Mouse (Mus musculus) ovary, postnatal 14 days (tissue): ENCODE results near the gene Hoxc9.

Source experiments
- DNase-seq: peaks from one replicate; pipeline ENCODE4 v3.0.0; 2022; ENCODE audit warnings: low spot score

Hoxc9 gene

DNA sequence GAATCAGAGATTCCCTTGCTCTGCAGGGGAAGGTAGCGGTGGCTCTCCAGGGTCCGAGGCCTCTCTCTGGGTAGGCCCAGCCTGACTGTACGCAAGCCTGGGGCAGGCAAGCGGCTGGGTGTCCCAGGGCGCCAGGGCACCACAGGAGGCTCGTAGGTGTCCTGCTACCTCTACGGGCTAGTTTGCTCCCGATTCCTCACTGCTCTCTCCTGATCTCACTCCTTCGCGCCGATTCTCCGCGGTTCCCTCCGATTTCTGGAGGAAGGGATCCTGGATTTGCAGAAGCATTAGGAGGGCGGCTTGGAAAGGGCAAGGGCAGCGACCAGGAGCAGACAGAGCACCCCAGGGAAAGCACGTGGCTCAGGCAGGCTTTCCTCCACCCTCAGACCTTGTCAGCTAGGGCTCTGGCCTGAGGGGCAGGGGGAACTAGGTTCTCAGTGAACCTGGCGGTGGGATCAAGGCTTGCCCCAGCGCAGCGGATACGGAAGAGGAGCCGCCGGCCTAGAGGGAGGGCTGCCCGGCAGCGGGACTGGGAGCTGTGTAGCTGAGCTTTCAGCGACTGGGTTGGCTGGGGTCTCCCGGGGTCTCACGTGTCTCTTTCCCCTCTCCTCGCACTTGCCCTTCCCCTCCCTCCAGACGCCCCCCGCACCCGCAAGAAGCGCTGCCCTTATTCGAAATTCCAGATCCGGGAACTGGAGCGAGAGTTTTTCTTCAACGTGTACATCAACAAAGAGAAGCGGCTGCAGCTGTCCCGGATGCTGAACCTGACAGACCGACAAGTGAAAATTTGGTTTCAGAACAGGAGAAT is 20.2 kb upstream of the Hoxc9 start:
- no peak for DNase-seq

DNA sequence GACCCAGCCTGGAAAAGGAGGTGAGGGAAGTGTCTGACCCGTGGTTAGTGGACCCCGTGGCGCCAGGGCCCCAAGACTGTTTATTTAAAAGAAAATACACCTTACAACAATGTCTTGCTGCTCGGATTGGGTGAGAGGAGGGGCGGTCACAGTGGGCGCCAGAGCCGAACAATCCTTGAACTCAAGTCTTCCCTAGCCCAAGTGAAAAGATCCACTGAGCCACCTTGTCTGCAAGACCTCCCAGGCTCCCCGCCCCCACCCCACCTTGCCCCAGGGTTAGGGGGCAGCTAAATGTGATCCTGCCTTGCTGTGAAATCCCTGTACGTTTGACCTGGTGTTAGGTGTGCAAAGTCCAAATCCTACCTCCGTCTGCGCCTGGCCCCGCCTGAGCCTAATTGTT is 19.3 kb upstream of the Hoxc9 start:
- no peak for DNase-seq

DNA sequence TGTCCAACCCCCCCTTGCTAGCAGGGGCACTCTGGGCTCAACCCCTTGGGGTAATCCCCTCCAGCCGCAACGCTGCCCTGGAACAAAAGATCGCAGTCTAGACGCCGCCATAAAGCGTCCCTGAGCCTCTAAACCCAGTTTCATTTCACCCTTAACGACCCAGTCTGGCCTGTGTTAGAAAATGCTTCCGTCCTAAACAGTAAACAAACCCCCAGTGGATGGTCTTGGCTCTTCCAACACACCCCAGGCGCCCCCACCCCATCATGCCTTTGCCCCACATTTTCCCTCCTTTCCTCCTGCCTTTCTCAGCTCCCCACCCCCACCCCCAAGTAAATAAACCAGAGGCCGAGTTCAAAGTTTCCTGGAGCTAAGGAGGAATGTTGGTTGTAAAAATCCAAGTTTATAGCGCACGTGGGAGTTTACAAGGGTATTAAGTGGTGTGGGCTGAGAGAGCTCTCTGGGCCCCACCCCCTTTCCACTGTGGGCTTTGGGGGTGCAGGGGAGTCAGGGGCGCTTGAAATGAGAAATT is 16.5 kb upstream of the Hoxc9 start:
- DNase-seq: no peak

DNA sequence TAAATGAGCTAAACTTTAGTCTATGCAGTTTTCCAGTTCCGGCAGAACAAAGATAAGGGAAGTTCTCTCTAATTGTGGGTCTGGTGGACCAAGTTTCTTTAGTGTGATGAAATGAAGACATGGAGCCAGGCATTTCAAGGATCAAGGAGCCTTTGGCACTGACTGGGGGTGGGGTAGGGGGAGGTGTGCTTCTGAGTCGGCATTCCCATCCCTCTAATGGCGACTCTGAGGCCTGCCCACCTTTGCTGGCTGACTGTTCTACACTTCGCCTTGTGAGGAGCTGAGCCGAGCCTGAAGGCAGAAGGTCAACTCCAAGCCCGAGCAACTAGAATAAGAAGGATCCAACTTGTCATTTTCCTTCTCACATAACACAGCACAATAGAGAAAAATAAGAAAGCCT is 14.5 kb upstream of the Hoxc9 start:
- DNase-seq: no peak

DNA sequence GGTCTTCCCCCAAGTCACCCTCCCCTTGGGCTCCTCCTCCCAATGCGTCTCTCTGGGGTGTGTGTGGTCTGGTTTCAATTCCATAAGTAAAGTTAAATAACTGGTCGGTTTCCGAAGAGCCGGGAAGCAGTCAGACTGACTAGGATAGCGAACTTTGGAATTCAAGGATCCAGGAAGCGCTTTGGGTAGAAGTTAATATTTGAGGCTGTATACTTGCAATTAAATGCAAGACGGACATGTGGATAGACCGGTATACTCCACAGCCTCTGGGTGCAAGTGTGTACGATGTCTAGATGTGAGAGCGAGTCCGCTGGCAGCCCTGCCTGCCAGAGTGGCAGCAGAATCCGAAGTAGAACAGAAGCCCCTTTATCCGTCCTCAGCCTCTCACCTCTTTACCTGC is 13.7 kb upstream of the Hoxc9 start:
- DNase-seq: no peak

DNA sequence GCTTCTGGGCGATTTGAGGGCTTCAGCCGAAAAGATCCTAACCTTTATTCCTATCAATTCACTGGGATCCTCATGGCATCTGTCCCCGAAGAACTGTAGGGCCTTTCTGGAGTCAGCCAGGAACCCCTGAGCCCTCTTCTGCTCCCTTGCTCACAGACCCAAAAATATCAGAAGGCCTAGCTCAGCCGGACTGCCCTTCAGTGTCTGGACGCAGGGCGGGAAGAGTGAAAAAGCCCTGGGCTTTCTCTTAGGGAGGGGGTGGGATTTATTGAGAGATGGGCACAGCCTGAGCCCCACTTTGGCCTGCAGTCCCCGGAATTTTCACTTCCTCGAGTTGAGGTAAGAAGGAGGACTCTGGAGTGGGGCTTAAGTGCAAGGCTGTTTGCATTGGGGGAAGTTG is 13.0 kb upstream of the Hoxc9 start:
- no peak for DNase-seq

DNA sequence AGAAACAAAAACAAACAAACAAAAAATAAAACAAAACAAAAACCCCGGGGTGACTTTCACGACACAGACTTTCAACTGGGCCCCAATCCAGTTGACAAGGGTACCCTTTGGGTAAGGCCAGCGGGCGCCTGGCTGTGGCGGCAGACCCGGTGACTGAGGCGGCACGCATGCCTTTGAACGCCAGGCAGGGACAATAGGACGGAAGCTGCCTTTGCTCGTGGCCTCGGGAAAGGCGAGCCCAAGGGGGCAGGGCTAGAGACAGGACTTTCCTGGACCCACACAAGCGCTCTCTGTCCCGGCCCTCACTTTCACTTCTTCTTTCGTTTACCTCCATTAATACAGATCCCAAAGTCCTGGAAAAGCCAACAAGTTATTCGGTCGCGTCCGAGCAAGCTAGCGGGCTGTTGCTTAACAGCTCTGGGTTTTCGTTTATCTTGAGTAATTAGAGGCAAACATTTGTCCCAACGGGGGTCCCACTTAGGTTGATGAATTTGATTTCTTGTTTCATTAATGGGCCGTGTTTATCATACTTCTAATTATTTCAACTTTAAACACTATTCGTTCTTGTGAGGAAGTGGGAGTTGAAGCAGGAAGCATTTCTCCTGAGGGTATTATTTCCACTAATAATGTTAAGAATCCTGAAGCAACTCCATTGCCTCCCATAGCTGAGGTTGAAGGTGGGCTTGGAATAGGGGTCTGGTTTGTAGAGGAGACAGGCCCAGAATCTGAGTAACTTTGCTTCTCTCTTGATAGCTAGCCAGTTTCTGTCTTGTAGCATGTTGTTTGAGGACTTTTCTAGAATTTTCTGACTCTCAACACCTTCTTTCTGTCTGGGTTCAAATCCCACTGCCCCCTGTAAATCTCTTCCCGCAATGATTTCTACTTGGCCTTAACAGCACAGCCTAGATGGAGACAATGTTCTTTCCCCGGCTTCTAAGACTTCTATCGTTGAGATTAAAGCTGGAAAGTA is 12.3 kb upstream of the Hoxc9 start:
- no peak for DNase-seq

DNA sequence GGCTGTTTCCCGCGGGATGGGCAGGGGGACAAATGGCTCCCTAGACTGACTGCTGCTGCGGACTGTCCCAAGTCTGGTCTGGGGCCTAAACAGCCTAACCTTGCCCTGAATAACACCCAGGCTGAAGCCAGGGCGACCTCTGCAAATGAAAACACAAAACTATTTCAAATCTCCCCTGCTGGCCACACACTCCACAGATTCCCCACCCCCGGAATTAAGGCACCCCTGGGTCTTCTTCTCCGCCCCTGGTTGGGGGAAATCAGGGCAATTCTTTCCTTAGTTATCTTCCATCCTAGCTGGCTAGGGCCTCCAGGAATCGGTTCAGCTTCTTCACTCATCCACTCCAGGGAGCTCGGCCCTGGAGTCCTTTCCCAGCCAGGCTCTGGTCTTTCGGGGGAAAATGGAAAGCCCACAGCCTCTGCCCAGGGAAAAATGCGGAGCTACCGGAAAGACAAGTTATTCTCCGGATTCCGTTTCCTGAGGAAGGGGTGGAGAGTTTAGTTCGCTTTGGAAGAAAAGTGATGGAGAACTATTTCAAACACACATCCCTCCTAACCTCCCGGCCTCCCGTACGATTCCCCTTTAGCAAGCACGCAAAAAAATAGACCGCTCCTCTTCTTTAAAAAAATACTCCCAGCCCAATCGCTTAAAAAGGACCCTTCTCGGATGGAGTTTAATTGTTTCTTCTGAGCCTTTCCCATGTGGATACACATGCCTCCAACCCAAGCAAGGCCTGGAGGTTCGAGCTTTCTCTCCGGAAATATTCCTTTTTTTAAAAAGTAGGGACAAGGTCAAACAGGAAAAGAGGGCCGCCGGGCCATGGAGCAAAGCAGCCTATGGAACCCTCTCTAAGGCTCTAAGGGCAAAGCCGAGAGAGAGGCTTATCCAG is 11.0 kb upstream of the Hoxc9 start:
- no peak for DNase-seq

DNA sequence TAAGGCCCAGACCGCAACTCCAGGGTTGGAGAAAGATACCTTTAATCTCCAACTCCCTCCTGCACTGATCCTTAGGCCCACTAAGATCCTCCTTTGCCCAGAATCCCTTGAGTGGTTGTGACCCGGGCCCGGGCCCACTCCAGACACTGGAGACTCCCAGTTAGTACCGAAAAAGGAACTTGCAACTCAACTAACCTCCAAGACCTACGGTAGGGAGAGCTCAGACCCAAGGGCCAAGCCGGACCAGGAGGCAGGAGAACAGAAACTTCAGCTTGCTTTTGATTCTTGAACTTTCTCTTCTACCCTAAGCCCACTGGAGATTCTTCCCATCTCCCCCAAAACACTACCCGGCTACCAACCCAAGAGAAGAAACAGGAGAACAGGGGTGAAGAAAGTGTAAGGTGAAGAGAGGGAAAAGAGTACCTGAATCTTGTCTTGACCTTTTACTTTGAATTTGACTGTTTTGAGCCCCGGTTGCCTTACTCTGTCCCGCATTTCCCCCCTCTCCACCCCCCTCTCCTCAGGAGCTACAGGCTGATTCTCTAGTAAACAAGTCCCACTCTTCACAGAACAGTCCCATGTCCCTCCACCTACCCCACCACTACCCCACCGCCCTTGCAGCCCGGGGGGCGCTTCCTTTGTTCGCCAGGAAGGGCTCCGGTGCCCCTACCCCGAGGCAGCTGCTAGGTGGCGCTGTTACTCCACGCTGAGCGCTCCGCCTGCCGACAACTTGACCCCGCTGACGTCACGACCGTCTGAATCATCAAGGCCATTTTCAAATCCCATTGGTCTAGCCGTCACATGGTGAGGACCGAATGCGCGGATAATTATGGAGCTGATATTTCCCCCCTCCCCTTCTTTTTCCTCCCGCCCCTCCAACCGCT is 10.1 kb upstream of the Hoxc9 start:
- DNase-seq: peak; percentile 89

DNA sequence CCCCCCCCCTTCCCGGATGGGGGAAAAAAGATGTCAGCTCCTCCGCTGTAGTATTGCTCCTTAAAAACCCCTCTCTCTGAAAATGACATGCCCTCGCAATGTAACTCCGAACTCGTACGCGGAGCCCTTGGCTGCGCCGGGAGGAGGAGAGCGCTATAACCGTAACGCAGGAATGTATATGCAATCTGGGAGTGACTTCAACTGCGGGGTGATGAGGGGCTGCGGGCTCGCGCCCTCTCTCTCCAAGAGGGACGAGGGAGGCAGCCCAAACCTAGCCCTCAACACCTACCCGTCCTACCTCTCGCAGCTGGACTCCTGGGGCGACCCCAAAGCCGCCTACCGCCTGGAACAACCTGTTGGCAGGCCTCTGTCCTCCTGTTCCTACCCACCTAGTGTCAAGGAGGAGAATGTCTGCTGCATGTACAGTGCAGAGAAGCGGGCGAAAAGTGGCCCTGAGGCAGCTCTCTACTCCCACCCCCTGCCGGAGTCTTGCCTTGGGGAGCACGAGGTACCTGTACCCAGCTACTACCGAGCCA is 9.4 kb upstream of the Hoxc9 start, which contains the start of gene Hoxc10:
Gene Hoxc10 (plus strand): TSS at position 21 of the 536 bp plus-strand sequence.
- DNase-seq: no peak

DNA sequence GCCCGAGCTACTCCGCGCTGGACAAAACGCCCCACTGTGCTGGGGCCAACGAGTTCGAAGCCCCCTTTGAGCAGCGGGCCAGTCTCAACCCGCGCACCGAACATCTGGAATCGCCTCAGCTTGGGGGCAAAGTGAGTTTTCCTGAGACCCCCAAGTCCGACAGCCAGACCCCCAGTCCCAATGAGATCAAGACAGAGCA is 9.0 kb upstream of the Hoxc9 start, which contains the start of gene Hoxc5:
Gene Hoxc5 (plus strand): TSS at position 132 of the 199 bp plus-strand sequence.
- no peak for DNase-seq

DNA sequence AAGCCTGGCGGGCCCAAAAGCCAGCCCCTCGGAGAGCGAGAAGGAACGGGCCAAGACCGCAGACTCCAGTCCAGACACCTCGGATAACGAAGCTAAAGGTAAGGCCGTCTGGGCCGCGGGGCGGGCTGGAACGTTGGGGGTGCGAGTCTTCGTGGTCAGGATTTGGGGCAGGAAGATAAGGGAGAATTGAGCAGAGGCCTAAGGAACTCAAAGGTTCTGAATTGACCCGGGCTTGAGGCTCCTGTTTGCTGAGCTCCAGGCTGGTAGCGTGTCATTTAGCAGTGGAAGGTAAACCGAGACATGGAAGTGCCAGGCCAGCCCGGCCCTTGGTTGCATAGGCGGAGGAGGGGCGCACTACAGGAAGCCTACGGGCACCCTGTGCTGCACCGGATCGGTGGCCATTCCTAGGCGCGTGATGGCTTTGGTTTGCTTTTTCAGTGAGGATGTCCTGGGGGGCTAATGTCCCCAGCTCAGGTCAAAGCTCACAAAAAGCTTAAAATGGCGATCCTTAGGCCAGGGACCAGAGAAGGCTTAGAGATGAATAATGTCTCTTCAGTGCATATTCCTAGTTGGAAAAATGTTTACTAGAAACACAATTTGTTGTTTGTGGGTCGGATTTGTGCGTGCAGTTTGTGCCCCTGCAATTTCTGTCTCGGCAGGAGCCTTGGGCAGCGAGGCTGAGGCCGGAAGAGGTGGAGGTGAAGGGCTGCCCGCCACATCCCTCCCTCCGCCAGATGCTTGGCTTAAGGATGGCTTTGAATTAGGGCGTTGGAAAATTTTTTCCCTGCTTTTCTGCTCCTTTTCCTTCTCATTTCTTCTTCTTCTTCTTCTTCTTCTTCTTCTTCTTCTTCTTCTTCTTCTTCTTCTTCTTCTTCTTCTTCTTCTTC is 8.5 kb upstream of the Hoxc9 start:
- DNase-seq: no peak

DNA sequence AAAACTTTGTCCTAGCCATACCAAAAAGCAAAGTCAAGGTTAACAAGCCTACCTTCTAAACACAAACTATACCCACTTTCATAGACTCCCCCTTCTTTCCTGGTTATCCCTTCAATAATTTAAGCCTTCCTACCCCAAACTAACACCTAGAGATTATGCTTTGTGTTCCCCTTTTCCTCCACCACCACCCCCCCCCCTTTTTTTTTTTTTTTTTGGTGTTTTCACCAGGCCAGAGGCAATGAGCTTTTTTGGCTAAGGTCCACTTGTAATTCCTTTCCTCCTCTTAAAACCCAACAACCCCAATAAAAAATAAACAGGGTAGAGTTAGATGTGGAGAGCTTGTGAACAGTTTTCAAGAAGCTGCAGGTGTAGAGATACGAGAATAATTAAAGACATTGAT is 6.9 kb upstream of the Hoxc9 start:
- no peak for DNase-seq

DNA sequence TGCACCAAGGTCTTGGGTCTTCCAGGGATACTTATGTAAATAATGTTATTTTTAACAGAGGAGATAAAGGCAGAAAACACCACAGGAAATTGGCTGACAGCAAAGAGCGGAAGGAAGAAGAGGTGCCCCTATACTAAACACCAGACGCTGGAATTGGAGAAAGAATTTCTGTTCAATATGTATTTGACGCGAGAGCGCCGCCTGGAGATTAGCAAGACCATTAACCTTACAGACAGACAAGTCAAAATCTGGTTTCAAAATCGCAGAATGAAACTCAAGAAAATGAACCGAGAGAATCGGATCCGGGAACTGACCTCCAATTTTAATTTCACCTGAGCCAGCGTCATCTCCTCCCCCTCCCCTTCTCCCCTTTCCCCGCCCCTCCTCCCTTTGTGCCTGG is 5.5 kb upstream of the Hoxc9 start:
- no peak for DNase-seq

DNA sequence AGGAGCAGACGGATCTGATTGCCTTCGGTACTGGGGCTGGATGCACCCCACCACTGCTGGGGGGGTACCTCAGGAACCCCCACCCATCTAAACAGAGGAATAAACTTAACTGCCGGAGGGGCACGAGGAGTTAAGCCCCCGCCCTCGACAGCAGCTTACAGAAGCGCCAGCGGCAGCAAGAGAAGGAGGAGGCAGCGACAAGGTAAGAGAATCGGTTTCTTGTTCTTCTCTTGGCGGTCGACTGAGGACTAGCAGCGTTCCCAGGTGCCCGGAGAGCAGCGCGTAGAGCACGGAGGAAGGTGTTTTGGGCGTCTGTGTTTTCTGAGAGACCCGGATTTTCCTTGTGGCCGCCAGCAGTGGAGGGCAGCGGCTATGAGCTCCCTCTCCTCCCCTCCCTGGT is 4.0 kb upstream of the Hoxc9 start:
- DNase-seq: no peak

DNA sequence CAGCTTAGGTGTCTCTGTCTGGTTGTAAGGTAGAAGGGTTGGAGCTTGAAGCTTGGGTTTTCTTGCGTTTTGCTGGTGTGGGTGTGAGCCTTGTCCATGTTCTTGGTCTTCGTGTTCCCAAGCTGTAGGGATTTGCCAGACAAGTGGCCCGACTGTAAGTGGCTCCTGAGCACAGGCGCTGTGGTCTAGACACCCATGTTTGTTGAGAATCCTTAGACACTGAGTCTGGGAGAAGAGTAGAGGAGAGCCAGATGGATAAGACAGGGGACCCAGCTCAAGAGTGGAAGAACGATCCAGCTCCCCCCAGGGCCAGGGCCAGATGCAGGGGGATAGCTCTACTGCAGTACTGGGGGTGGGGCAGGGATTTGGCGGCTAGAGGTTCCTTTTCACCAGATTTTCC is 3.5 kb upstream of the Hoxc9 start:
- DNase-seq: no peak

DNA sequence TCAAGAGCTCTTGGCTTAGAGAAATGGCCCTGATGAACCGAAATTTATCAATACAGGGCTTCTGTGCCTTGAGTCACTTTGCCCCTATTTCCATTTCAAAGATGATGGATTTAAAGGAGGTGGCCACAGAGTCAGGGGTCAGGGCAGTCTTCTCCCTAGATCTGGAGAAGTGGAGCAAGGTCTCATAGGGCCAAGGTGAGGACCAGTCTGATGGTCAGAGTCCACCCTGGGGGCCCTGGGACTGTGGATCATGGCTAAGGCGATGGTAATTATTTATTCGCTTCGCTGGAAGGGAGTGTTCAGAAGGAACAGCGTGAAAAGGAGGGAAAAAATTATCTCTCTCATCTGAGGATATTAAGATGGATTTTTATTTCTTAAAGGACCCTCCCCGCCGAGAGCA is 1.2 kb upstream of the Hoxc9 start:
- no peak for DNase-seq

DNA sequence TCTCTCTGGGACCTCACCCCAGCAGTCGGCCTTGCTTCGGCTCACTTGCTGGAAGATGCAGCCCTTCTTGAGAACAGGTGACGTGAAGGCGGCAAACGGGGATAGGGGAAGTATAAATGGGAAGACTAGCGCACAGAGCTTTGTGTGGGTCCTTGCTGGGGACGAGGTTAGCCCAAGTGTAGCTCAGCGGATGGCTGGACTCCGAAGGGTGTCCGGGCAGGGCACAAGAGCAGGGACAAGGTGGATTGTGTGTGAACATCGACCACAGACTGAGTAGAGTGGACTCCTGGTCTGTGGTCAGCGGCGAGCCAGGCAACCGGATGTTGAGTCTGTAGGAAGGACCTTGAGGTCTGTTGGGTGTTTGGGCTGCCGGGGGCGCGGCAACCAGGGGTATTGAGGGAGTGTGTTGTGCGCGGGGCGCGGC is 539 bp upstream of the Hoxc9 start:
- no peak for DNase-seq

DNA sequence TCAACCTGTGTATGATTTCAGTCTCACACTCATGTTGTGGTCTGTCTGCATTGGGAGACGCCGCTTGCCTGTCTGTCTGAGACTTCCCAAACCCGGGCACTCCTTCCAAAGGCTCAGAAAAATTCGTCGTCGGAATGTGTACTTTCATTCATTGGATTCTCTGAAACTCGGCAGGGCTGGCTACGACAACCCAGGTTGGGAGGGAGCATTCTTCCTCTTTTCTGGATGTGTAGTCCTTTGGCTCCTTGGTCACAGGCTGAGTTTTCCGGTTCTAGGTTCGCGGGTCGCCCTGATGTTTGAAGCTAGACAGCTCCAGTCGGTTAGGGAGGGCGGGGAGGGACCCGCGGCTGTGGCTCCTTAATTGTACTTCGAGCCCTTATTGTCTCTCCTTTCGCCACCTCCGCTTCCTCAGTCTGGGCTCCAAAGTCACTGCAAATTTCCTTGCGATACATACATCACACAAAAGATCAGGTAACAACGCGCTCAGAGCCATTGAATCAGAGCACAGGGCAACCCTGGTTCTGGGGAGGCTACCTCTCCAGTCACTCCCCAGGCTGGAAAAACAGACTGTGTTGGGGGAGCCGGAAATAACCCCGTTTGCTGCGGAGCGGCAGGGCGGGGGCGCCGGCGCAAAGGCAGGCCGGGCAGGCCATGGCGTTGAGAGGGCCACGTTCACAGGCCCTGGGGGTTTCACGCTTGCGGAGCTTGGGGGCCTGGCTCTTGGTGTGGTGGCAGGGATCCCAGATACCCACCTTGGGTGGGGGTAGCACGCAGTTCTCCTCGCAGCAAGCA is 588 bp downstream of the Hoxc9 start:
- no peak for DNase-seq
